Mouse (Mus musculus) cerebral cortex, adult 2 months (tissue): ENCODE measurements around the gene Prkn.

Experiments used
- WGBS: fragments of 180-500 bp; shearing (Covaris S2); methylation state at CpG from one replicate; pipeline ENCODE4 v1.1.7; 2018; 5-methylcytosine and 5-hydroxymethylcytosine counted together

The Prkn gene

DNA sequence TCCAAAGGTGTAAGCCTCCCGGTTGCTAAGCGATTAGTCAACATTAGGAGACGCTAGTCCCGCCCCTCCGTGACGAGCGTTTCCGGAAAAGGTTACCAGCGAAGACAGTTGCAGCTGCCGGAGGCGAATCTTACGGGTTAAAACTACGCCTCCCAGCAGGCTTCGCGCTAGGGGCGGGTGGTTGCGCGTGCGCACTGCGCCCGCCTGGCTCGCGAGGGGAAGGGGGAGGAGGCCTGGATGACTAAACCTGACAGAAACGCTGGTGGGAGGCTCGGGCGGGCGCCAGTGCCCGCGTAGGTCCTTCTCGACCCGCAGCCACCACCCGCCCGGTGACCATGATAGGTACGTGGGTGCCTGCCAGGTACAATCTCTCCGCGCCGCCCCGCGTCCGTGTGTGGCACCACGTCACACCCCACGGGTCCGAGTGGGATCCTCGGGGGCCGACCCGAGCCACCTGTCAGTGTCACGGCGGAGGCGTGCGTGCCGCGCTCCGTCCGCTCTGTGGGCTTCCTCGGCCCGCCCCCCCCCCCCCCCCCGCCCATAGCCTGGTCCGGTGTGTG lies at the start of gene Prkn, which contains the start of gene Pacrg:
Gene Prkn (plus strand): TSS at position 237 of the 560 bp plus-strand sequence.
Gene Pacrg (minus strand): TSS at position 164 of the 560 bp plus-strand sequence.
- WGBS, result under 1% methylated on average over 55 of the region's 58 CpGs

DNA sequence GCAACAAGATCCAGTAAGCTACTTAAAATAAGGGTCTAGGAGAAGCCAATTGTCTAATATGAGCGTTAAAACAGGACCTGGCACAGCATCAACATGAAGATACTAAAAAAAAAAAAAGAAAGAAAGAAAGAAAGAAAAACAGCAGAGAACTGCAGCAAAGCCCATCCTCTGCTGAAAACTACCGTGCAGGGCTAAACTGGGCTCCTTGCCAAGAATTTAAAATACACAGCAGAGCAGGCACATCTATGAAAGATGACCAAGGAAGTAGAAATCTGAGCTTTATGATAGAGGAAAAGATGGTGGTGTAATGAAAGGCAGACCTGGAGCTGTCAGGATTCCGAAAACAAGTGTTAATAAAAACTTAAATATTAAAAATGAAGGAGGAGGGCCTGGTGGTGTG lies 48.5 kb upstream of the Prkn start:
- WGBS, result 36% methylated on average over 3 of the region's 3 CpGs

DNA sequence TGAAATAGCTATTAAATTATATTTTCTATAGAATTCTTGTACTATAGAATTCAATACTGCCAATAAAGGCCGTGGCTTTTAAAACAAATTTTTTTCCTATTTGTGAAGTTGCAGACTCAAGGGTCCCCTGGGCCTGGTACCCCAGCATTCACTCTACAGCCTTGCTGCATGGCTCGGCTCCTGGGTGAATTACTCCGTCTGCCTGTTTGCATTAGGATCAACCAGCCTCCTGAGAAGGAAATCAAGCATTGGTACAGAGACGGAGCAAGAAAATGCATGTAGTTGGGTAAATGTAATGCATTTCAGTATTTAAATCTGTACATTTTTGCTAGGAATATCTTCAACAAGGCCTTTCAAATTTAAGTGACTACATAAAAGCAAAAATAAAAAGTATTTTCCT lies 33.5 kb upstream of the Prkn start:
- whole genome bisulfite sequencing, result 82% methylated on average over 4 of the region's 4 CpGs

DNA sequence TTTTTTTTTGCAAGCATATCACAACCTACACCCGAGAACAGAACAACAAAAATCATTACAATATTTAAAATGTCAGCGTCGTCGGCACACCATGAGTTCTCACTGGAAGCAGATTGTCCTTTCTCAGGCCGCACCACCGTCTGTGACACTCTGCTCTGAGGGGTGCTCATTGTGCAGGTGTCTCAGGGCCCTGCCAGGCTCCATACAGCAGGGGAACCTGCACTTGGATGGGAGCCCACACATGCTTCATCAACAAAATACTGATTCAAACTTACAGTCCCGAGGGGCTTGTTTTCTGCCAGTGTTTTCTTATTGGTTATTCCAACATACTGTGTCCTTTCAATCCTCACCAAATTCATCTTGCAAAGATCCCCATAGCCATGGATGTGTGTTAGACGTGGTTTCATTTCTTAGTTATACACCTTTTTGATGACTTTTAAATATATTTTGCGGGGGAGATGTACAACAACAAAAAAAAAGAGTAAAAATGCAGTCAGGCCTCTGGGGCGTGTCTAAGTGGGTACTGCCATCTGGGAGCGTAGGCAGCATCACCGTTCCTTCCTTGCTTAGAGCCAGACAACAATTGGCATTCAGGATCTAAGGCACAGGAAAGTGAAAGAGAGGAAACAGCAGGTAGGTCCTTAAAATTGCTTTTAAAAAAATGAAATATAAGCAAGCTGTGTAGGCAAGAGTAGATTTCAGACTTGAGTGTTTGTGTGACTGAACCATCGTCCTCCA lies 32.8 kb upstream of the Prkn start:
- 65% methylated on average over 13 of the region's 13 CpGs for WGBS

DNA sequence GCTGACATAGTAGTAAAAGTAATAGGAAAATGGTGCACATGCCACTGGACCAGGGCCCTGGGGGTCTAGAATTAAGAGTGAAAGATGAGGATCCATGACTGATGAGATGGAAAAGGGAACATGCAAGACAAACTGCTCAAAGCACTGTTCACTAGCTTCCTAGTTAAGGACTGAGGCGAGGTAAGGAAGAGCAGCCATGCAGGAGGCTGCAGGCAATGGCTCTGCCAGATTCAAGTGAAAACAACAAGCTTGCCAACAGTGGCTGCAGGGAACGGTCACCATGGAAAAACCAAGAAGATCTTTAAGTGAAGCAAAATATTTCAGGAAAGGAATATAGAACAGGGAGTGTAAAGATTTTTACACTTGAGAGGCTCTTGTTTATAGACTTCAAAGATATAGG lies 31.6 kb upstream of the Prkn start:
- WGBS, result 42% methylated on average over 2 of the region's 2 CpGs

DNA sequence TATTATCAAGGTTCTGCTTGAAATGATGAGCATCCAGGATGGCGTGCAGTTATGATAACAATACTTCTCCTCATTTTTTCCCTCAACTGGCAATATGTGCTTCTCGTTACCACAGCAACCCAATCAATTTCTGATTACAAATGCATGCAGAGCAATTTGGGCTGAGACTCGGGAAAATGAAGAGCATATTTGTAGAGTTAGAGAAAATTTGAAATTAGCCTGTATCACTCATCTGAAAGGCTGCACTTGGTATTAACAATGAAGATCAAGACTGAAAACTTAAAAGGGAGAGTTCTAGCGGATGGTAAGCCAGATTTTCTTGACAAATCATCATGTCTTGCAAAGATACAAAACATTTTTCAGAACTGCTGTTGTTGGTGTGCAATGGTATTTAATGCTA lies 21.2 kb upstream of the Prkn start:
- WGBS, result 71% methylated on average over 4 of the region's 4 CpGs

DNA sequence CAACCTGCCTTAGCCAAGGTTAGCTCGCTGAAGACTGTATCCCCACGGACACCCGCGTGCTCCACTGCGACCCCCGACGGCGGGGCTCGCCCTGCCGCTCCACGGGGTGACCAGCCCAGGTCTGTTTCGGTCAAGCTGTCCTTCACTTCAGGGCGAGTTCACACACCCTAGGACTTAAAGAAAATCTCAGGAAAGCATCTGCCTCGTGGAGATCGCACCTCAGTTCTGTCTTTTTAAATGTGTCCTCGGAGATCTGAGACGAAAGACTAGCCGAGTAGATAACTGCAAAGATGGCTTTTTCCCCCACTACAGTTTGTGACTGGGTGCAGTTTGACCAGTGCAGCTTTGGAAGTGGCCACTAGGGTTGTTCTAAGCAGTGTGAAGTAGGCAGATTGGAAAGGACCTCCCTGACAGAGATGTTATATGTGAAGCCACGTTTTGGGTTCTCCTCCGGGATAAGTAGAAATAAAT lies 582 bp downstream of the Prkn start:
- WGBS, result 1% methylated on average over 20 of the region's 20 CpGs

DNA sequence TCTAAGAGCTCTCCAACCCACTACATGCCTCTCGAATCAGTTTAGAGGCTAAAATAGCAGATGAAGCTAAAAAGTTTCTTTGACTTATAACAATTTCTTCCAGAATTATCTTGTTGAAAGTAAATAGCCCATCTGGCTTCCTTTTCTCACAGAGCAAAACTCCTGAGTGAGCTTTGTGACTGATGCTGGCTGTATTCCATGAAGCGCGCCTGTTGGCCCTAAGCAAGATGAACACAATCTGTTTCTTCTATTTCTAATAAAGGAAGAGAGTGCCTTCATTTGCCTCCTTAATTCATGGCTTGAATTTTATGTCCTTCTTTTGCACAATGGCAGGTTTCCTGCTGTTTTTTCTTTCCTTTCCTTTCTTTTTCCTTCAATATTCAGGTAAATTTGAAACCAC lies 14.0 kb downstream of the Prkn start:
- WGBS, result 53% methylated on average over 3 of the region's 3 CpGs

DNA sequence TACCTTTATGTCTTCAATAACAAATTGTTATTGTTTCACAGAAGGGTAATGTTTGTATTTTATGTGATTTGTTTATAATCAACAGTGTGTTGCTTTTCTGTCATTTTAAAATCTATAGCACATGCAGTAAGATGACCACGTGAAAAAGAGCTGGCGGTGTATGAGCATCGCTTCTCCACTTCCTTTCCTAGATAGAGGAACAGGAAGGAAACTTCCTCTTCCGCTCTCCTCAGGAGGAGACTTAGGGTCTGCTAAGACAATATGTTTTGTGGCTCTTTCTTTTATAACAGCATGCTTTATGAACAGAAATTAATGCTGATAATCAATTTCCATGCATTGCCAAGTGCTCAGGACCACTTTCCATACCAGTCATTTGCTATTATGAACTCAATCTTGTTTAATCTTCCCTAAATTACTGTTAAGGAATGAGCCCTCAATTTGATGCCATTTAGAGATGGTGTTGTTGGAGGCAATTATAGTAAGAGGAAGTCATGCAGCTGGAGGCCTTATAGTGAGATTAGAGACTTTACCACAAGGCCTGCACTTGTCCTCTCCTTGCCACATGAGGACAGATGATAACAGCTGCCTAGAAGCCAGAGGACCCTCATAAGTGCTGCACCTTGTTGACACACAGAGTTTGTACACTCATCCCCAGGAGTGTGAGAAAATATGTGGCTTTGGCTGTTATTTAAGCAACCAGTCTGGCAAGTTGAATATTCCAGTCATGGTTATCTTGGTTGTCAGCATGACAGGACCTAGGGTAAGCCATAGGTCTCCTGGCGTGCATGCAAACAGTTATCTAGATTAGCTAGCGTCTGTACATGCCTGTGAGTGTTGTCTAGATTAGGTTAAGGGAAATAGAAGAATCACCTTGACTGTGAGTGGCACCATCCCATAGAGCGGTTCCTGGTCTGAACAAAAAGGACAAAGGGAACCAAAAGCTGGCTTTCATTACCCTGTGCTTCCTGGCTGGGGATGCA lies 34.3 kb downstream of the Prkn start:
- WGBS, result 90% methylated on average over 7 of the region's 7 CpGs

DNA sequence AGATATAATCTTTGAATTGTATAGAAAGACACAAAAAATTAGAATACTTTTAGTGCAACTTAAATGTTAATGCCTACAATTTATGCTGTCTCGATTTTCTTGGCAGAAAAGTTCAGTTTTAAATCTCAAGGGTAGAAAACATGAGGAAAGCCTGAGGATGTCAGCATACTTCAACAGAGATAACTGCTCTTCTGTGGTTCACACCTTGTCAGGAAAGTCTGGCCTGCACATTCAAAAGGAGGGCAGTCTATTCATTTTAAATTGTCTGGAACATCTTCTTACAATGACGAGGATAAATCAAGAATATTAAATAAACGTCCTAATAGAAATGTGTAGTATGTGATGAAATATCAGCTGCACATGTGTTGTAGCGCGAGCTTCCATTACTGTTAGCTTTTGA lies 38.8 kb downstream of the Prkn start:
- WGBS, result 85% methylated on average over 5 of the region's 5 CpGs

DNA sequence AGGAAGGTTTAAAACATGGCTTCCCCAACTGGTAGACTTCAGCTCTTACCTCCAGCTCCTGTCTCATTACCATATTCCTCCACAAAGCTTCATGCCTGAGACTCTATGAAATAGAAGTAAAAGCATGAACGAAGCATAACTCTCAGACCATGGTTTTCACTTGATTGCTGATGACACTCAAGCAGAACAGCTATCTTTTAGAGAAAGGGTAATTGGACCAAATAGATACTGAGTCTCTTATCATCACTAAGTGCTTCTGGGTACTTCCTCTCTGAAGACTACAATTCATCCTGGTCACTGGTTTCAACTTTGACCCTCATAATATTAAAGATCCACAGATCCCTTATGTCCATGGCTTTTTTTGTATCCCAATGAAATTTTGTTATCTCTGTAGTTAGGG lies 42.1 kb downstream of the Prkn start:
- 95% methylated on average over 1 of the region's 1 CpGs for WGBS

DNA sequence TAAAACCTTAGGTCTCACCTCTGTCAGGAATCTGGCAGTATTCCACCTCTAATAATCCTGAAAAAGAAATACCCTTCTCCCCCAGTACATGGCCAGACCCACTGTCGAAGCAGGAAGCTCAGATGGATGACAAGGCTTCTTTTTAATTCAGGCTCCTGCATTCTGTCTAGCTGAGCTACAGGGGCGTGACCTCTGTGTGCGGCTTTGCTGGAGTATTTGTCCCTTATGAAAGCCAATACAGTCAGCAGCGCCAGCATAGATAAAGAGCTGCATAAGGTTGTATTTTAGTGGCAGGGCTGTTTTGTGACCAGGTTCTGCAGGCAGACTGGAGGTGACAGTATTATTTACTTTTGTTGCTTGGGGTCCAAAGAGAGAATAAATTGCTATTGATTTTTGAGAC lies 47.7 kb downstream of the Prkn start:
- 76% methylated on average over 4 of the region's 4 CpGs for WGBS

DNA sequence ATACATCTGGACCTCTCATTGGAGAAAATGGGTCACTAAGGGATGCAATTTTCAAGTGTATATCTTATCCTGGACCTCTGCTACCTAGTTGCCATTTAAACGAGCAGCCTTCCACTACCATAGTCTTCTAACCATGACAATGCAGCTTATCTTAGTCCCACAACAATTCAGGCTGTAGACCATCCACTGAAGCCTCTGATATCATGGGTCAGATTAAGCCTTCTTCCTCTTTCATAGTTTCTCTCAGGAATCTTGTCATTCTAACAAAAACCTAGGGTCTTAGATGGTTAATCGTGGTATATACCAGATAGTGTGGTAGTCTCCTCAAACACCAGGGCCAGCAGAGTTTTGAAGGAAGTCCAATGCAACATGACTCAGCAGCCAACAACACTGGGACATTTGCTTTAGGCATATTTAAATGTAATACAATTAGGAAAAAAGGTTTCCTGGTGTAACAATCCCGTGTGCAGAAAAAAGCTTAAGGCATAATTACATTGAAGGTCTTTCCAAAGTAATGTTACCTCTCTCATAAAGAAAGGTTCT lies 61.6 kb downstream of the Prkn start:
- 78% methylated on average over 3 of the region's 3 CpGs for WGBS

DNA sequence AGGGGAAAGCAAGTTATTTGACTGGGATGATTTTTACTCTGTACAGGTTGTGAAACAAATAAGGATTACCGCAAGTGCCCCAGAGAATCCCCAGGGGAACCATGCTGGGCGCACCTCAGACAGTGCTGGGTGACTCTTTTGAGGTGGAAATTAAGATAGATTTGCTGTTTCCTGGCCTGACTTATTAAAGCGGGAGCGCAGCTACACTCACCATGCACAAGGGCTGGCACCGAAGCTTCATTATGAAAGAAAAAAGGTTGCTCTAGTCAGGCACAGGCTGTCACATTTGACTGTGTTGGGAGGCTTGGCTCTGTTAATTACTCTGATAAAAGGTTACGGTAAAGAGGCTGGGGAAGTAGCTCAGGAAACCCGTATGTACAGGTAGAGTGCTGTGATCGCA lies 97.7 kb downstream of the Prkn start:
- 61% methylated on average over 8 of the region's 8 CpGs for WGBS

DNA sequence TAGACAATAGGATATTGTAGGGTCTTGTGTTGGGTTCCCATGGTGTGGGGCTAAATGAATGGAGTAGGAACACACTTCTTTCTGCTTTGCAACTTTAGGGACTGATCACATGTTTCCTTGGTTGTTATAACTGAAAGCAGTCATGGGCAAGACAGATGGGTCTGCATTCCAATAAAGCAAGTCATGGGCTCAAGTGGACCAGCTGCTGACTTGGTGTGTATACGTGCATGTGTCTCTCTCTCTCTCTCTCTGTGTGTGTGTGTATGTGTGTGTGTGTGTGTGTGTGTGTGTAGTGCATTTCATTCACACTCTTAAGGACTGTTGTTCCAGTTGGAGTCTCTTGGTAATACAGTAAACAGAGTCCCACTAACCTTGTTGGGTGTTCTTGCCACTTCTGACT lies 98.6 kb downstream of the Prkn start:
- 82% methylated on average over 1 of the region's 1 CpGs for WGBS

DNA sequence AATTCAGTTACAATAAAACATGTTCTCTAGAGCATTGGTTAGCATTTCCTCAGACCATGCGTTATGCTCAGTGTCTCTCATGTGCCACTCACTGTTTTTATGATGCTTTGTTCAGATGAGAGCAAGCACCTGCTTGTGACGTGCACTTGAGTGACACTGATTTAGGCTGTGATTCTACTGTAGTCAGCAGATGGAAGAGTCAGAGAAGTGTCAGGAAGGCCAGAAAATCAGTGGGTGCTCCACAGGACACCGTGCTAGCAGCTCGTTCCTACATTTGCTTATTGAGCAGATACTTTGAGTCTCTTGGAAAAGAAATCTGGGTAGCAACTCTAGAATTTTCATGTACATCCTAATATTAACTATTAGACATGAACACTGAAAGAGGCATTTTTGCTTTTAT lies 106.4 kb downstream of the Prkn start:
- 84% methylated on average over 4 of the region's 4 CpGs for WGBS

DNA sequence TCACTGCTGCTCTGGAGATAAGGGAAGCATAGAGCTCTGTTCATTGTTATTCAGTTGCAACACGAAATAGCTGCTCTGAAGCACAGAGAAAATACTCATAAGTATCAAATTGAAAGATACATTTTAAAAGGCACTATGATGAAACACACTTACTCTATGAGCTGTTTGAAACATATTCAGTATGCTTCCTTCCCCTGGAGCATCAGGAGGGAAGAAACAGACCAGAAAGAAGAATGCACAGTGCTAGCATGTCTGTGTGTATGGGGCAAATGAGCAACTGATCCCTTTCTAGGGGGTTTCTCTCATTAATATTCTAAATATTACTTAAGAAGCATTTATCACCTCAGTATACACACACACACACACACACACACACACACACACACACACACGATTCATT lies 107.4 kb downstream of the Prkn start:
- WGBS, result 86% methylated on average over 2 of the region's 2 CpGs

DNA sequence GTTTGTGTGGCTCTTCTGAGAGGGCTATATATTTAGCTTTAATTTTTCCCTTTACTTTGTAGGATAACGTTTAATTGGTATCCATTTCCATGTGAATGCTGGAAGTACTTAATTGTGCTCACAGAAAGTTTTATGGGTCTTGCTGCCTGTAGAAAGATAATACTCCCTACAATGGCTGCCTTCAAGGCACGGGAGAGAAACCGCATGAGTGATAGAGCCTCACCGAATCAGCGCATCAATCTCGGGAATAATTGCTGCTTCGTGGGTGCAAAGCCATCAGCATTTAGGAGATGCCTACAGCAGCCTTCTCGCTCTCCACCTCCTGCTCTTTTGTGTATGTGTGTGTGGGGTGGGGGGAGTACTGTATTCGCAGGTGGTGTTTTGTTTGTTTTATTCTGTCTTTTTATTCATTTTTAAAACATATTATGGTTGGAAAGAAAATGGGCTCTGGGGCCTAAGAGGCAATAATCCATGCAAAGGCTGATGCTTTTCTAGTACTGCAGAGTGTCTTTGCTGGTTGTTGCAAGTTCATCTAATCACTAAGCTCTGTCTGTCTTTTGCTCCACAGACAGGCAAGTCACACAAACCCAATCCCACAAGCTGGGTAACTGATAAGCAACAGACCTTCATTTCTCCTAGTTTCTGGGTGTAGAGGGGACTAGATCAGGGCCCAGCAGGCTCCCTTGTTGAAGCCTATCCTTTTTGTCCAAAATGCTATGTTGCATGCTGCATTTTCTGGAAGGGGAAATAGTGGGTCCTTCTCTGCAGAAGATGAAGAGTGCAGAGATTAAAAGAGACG lies 119.1 kb downstream of the Prkn start:
- WGBS, result 70% methylated on average over 10 of the region's 10 CpGs

DNA sequence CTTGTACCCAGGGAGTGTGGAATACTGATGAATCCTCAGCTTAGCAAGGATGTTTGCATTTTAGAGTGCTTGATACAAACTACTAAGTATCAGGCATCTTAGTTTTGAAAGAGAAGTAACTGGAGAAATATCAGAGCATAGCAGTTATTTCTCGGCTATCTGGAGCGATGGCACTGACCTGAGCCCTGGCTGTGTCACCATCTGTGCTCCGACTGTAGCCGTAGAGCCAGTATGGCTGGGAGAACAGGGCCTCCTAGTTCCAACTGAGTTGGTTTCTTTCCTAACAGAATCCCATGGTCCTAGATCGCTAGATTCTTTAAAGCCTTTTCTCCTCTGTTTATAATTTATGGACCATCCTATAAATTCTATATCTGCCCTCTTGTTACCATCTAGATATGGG lies 122.0 kb downstream of the Prkn start:
- 93% methylated on average over 5 of the region's 5 CpGs for WGBS

DNA sequence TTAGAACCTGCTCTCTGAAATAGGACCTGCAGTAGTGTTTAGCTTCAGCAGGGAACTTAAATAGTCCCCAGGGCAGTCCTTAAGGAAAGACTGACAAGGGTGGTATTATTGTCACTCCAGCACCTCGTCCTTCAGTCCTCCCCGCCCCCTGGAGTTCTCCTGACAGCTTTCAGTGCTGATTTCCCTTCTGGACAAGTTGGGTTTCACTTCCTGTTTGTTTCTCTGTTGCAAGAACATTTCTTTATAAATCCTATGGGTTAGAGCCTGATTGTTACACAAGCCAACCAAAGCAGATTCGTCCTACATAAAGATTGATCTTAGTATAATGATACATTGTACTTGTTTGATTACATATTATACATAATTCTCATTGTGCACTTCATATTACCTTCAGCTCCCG lies 142.0 kb downstream of the Prkn start:
- WGBS, result 71% methylated on average over 4 of the region's 4 CpGs

DNA sequence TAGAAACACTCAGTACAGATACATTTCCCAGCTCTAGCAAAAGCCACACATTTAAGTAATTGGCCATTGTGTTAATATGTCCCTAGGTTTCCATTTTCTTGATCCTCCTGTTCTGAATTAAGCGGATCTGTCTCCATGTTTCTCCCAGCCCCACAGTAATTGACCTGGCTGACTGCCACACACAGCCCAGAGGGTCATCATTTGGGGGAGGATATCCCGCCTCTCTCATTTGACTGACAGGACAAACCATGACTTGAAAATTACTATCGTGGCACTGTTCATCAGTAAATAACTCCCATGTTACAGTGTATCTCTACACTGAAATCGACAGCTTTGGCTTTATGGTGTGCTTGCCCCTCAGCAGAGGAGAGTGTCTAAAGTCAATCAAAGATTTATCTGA lies 146.9 kb downstream of the Prkn start:
- WGBS, result 76% methylated on average over 4 of the region's 4 CpGs
